Mouse (Mus musculus): ENCODE measurements at regions not wholly inside any gene's neighbourhood (a gene's known extent, or its start where the extent isn't known, plus 50 kb on each side); places are given as distances from the start of the nearest gene placed in this dataset.

DNA sequence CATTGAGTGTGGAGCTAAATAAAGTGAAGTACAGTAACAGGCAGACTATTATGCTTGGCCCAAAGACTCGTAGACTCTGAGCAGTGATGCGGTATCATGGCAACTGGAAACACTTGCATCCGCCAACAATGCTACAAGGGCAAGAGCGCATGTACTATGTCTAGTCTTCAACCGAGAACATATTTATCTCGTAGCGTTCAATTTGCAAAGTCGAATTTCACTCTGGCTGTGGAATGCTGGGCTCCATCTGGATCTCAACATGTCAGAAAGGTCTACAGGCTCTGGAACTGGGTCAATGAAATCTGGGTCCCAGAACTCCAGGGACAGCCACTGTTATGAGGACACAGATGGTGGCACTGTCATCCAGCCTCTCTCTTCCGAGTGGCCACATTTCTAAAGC, 359.7 kb downstream of the Plk2 start:
- in situ Hi-C loops (cut with MboI; ENCODE audit: unreplicated experiment in 2 of 2), result no loop called here

GRCm38 (mm10) chr13:110756877-110757276, 362.0 kb downstream of the Plk2 start:
- in situ Hi-C loops (cut with MboI; ENCODE audit: unreplicated experiment in 2 of 2), result no loop called here

DNA sequence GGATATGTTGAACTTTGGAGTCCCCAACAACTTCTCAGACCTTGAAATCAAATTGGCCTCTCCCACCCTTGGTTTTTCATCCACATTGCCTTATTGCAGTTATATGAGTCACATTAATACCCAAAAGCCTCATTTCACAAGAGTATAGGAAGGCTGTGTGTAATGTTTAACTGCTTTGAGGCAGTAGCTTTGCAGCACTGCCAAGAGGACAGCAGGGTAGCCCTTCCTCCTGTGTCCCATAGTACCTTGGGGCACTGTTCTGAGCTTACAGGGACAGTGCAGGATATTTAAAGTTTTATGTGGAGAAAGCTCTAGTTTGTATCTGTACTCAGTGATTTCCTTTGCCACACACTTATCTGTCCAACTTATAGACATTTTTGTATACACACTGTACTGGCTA, 374.4 kb downstream of the Plk2 start:
- in situ Hi-C loops (cut with MboI; ENCODE audit: unreplicated experiment in 2 of 2), result no loop called here

DNA sequence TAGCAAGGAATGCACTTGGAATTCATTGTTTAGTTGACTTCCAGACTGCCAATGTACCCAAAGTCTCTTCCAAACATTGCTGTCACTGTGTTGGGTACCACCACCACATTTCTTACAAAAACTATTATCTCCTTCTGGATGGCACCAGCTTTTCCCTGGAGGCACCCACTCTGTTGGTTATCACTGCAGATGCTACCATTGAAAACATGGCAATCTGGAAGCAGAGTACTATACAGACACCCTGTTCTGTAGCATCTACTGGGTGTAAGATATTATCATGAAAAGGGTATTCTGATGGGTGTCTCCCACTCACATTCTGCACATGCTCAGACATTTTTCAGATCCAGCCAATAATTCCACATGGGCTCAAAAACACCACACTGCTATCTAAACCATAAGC, 380.4 kb downstream of the Plk2 start:
- in situ Hi-C loops (cut with MboI; ENCODE audit: unreplicated experiment in 2 of 2), result no loop called here

GRCm38 (mm10) chr13:110784162-110784785, 389.4 kb downstream of the Plk2 start:
- in situ Hi-C loops (cut with MboI; ENCODE audit: unreplicated experiment in 2 of 2), result no loop called here

GRCm38 (mm10) chr13:110784822-110785221, 390.0 kb downstream of the Plk2 start:
- in situ Hi-C loops (cut with MboI; ENCODE audit: unreplicated experiment in 2 of 2), result no loop called here

DNA sequence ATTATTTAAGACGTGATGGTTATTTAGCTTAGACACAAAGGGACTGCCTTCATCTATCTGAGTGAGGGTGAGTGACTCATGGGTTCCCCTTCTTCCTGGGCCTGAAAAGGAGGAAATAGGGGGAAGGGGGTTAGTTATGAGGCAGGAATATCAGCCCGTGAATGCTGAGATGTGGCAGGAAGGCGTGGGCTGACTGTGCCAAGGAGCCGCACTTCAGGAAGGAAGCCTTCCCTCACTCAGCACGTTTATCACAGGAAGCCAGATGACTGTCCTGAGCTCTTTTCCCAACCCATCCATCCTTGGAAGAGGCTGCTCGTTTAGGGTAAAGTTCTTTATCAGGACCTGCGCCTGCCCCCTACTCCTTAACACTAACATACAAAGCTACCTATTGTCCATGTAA, 403.5 kb downstream of the Plk2 start:
- in situ Hi-C loops (cut with MboI; ENCODE audit: unreplicated experiment in 2 of 2), result no loop called here

DNA sequence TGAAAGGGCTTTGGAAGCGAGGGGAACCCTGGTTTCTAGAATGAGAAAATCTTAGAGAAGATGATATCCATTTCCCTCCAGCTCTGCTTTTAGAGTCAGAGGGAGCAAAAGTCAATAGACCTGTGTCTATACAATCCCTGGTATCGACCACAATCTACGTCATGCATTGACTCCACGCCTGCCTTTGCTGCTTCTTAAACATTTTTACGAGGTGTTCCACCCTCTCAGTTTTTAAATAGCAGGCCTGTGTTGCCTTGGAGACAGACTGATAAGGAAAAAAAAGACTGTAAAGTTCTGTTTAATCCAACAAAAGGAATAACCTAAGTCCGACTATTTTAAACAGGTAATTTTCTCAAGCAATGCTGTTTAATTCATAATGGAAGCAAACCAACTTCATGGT, 408.0 kb downstream of the Plk2 start:
- in situ Hi-C loops (cut with MboI; ENCODE audit: unreplicated experiment in 2 of 2), result no loop called here

GRCm38 (mm10) chr13:110812401-110812800, 417.6 kb downstream of the Plk2 start:
- in situ Hi-C loops (cut with MboI; ENCODE audit: unreplicated experiment in 2 of 2), result no loop called here

DNA sequence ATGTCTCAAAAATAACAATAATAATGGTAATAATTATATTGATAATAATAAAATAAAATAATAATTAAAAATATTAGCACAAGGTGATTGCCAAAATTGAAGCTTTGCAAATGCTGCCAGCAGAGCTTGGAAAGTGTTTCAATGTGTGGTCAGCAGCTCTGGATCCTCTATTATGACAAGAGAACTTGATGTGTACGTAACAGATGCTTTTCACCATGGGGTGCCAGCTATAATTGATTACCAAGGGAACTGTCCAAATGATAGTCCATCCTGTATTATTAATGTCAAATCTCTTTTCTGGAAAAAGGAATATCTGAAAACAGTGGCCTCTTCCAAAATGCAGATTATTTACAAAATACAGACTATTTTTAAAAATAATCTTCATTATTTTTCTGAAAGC, 419.2 kb downstream of the Plk2 start:
- in situ Hi-C loops (cut with MboI; ENCODE audit: unreplicated experiment in 2 of 2), result no loop called here

DNA sequence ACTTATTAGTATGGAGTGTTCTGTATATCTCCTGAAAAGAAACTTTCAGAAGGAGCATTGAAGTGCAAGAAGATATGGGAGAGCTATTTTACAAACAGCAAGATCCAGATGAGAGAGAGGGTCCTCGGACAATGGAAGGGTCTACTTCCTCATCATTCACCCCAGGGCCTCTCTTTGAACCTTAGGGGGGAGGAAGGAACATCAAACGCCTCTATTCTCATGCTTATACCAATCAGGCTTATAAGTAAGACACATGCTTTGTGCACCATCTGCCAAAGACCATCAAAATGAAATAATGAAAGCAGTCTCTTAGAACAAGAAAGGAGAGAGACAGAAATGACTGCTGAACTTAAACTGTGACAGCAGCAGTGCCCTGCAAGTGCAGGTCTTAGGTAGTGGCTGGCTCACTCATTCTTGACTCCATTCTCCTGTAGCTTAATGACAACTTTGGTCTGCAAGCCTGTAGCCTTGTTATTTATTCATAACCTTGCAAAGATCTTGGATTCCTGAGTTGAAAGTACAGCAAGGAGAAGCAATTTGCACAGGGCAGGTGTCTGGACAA, 424.5 kb downstream of the Plk2 start:
- in situ Hi-C loops (cut with MboI; ENCODE audit: unreplicated experiment in 2 of 2), result no loop called here

DNA sequence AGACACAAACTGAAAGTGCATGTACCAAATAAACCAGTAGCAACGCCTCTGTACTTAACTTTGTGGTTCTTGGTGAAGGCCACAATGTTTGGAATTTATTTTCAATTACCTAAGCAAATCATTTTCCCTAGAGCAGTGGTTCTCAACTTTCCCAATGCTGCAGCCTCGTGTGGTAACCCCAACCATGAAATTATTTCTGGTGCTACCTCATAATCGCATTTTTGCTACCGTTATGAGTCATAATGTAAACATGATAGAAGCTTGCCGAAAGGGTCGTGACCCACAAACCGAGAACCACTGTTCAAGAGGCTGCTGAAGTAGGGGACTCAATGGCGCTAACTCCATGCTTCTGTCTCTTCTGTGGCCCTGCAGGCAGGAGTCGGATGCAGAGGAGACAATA, 429.9 kb upstream of the Actbl2 start:
- in situ Hi-C loops (cut with MboI; ENCODE audit: unreplicated experiment in 2 of 2), result no loop called here

GRCm38 (mm10) chr13:110832442-110832841, 422.4 kb upstream of the Actbl2 start:
- in situ Hi-C loops (cut with MboI; ENCODE audit: unreplicated experiment in 2 of 2), result no loop called here

GRCm38 (mm10) chr13:110836936-110837335, 417.9 kb upstream of the Actbl2 start:
- in situ Hi-C loops (cut with MboI; ENCODE audit: unreplicated experiment in 2 of 2), result no loop called here

GRCm38 (mm10) chr13:110841949-110842348, 412.9 kb upstream of the Actbl2 start:
- in situ Hi-C loops (cut with MboI; ENCODE audit: unreplicated experiment in 2 of 2), result no loop called here

GRCm38 (mm10) chr13:110845695-110846094, 409.1 kb upstream of the Actbl2 start:
- in situ Hi-C loops (cut with MboI; ENCODE audit: unreplicated experiment in 2 of 2), result no loop called here

DNA sequence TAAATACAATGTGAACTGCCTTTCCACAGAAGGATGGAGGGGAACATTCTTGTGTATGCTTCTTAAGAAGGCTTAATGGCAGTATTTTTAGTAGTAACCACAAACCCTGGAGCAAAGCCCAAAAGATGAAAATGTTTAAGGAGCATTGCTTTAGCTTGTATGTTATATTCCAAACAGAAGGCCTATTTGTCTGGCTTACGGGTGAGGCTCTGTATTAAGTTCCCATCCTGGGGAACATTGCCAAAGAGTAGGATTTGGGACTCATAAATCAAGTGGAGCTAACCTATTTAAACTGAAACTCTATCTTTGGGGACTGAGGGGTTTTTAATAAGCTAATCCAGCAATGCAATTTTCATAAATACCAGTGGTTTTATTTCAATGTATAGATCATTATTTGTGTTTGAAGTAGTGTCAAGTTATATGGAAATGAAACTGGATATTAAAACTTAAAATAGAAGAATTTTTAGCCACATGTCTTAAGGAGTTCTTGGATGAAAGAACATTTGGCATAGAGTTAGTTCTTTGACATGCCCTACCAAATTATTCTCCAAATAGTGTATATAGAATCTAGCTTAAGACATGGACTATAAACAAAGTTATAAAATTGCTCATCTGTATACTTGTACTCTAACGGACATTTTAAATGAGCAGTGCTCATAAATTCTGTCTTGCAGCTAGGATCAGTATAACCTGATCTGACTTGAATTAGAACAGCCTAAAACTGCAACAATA, 401.7 kb upstream of the Actbl2 start:
- in situ Hi-C loops (cut with MboI; ENCODE audit: unreplicated experiment in 2 of 2), result no loop called here

DNA sequence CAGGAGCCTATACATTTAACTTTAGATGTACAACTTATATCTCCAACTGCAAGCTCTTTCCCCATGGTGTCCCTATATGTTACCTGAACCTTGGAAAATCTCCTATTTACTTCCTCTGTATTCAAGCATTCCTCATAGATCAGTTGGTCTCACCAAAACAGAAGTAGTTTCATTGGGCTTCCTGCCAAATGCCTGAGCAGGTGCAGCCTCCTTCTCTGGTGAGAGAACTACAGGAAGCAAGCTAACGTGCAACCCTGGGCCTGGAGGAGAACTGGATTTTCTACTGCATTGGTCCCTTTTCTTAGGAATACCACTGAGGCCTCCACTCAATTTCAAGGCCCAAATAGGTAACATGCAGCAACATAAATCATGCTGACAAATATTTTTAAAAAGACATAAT, 400.6 kb upstream of the Actbl2 start:
- in situ Hi-C loops (cut with MboI; ENCODE audit: unreplicated experiment in 2 of 2), result no loop called here

DNA sequence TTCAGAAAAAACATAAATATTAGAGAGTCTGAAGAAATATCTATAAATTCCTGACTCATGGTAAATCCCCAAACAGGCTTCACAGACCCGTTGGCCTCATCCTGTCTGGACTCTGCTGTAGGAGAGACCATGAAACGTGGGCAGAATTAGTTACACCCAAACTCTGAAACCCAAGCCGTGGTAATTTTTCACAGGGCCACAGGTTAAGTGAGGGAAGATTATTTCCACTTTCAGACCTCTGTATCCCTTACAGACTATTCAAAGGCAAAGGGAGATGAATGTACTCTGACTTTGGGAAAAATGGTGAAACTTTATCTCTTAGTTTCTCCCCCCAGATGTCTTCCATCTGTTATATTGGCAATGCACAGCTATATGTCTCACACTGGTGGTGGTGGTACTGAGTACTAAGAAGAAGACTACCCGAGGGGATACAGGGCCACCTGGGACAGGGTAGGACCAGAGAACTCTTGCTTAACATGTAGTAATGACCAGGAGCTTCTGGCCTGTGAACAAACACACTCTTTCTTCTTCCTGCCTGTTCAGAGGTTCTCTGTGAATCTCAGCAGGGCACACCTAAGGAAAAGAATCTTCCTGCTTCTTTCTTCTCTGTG, 388.8 kb upstream of the Actbl2 start:
- in situ Hi-C loops (cut with MboI; ENCODE audit: unreplicated experiment in 2 of 2), result no loop called here

GRCm38 (mm10) chr13:110866713-110867112, 388.1 kb upstream of the Actbl2 start:
- in situ Hi-C loops (cut with MboI; ENCODE audit: unreplicated experiment in 2 of 2), result no loop called here

DNA sequence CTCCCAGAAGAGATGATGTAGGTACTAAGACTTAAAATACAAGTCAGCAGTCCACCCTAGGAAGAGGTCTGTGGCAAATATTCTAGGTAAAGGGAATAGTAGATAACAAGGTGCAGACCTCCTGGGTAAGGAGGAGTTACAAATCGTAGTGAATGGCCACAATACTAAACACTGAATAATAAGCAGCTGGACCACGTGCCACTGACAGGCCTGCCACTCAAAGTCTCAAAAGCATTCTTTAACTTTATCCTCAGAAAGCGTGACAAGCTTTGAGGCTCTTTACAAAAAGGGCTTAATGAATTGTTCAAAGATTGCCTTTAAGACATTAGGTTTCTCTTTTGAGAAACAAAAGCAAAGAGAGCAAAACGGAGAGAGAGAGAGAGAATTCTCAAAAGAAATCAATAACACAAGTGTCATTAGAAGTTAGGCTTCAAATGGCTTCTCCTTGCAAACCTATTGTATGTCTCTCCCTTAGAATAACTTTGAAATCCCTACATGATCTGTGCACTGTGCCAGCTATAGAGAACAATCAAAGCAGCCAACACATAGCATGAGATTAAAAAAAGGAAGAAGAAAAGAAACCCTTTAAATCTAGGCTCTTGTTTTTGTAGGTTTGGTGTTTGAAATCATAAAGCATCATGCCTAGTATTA, 383.6 kb upstream of the Actbl2 start:
- in situ Hi-C loops (cut with MboI; ENCODE audit: unreplicated experiment in 2 of 2), result no loop called here
